Mouse (Mus musculus): ENCODE measurements around the gene Urb1.

DNA sequence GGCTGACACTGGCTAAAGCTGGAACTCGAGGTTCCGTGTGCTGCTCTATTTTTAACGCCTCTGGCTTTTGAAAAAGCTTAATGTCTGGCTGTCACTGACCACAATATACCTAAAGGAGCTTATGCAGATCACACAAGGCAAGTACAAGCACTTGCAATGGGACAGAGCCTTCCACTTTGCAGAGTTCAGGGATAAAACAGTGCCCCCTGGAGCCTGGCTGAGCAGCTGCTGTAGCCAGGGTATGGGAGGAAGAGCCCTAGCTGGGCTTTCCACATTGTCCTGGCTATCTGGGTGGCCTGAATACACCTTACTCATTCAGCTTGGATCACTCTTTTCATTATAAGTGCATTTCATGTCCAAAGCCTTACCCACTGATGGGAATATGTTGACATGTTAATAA is 8.3 kb downstream of the Urb1 start:
- TF ChIP-seq GATA1 (IDR thresholded peaks at IDR 0.05; ENCODE audit: borderline replicate concordance, low read length) (no peak), FLI1 (IDR thresholded peaks at IDR 0.05; ENCODE audit: low read length) (no peak)

Measured in megakaryocyte, embryonic 14.5 days (primary cell).